Comparison of ENCODE assay signal across 14 mouse cellular contexts in the genomic region with DNA sequence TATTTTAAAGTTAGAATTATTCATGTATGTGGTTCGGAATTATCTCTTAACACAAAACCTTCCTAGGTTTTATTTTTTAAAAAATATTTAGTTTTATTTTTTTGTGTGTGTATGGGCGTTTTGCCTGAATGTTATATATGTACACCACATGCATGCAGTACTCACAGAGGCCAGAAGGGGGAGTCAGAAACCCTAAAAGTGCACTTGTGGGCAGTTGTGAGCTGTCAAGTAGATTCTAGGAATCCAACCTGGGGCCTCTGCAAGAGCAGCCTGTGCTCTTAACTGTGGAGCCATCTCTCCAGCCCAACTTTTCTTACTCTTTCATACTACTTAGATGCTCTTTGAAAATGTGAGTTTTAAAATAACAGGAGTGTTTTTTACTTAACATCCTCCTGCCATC. TPM values are rescaled to one million over a fixed set of nuclear protein-coding genes. Genes with fewer than 3 reads are reported as not detected.
DNase-seq lines count a peak whose midpoint lies in the region; ATAC-seq and TF ChIP-seq lines count a peak whose summit lies in the region.
"Had no signal": no experiment of that assay in that cellular context is flagged by ENCODE, and none has a peak within 500 bp of the region (broad histone marks: within the 10 kb centered on the region; RNA-seq: fewer than 3 reads in every experiment).

No protein-coding gene starts in this region.

- H3K9ac ChIP-seq in heart, adult 2 months (ENCODE audit: low read depth, low read length), result no peak overlapping the region
- no peak overlapping the region for H3K9ac ChIP-seq in liver, postnatal 0 days (replicated peaks)
- H3K9ac ChIP-seq: heart, embryonic 12.5 days; liver, embryonic 13.5 days; midbrain, embryonic 12.5 days had no signal

- ATAC-seq in liver, postnatal 0 days, result no peak
- ATAC-seq in frontal cortex, adult (ENCODE audit: low TSS enrichment), result no peak

- DNase-seq in heart, adult 2 months, result no peak
- DNase-seq in heart, postnatal 10 days, result no peak
- DNase-seq in lung, postnatal 10 days, result peak; percentile 32
- no peak for DNase-seq in lung, adult 2 months
- peak; percentile 63 for DNase-seq in liver, postnatal 0 days
- no peak for DNase-seq in left cerebral cortex, adult 9 months (ENCODE audit: low spot score in 2 of 2)
- DNase-seq: adrenal gland, postnatal 25 days; cerebellum, adult 9-11 months; layer of hippocampus, adult 9-11 months; liver, embryonic 13.5 days had no signal

- intact Hi-C loops in heart, adult 2 months (cut with DNase I), result no loop called here
- intact Hi-C loops in heart, postnatal 10 days (cut with DNase I), result no loop called here

- no peaks in the 10 kb centered on the region for H3K79me2 ChIP-seq in heart, adult 2 months (replicated peaks; ENCODE audit: control insufficient read depth, insufficient read depth, low read length)

- 96% methylated on average over 2 of the region's 2 CpGs for WGBS in heart, adult 2 months
- 98% methylated on average over 2 of the region's 2 CpGs for WGBS in lung, adult 2 months
- 83% methylated on average over 2 of the region's 2 CpGs for WGBS in liver, postnatal 0 days (ENCODE audit: insufficient replicate concordance)

- no peaks in the 10 kb centered on the region for H3K9me3 ChIP-seq in E14TG2a.4 (ENCODE audit: low read length)
- no peaks in the 10 kb centered on the region for H3K9me3 ChIP-seq in liver, postnatal 0 days (ENCODE audit: low read length)
- H3K9me3 ChIP-seq: heart, embryonic 12.5 days; liver, embryonic 13.5 days; midbrain, embryonic 12.5 days had no signal

- H3K4me3 ChIP-seq in heart, adult 2 months, result no peak overlapping the region
- H3K4me3 ChIP-seq in lung, adult 2 months (replicated peaks; ENCODE audit: extremely low read depth, low read depth, low read length), result no peak overlapping the region
- no peak overlapping the region for H3K4me3 ChIP-seq in E14TG2a.4 (replicated peaks; ENCODE audit: low read length)
- H3K4me3 ChIP-seq in liver, postnatal 0 days (ENCODE audit: low read depth, low read length), result no peak overlapping the region
- H3K4me3 ChIP-seq: heart, embryonic 12.5 days; liver, embryonic 13.5 days; midbrain, embryonic 12.5 days had no signal

- H3K4me1 ChIP-seq in heart, adult 2 months (ENCODE audit: control insufficient read depth, insufficient read depth, low read length), result peaks cover 23% of the 10 kb centered on the region
- peaks cover 5% of the 10 kb centered on the region; the same call in 1 of the 2 replicates for H3K4me1 ChIP-seq in lung, adult 2 months (ENCODE audit: control insufficient read depth, insufficient read depth, low read length)
- H3K4me1 ChIP-seq in E14TG2a.4 (replicated peaks; ENCODE audit: low read depth, low read length), result no peaks in the 10 kb centered on the region
- H3K4me1 ChIP-seq in liver, postnatal 0 days (ENCODE audit: insufficient read depth), result peaks cover 27% of the 10 kb centered on the region
- H3K4me1 ChIP-seq: midbrain, embryonic 12.5 days had no signal

- no peaks in the 10 kb centered on the region for H3K27me3 ChIP-seq in heart, adult 2 months (ENCODE audit: control insufficient read depth, insufficient read depth, low read length)
- H3K27me3 ChIP-seq in E14TG2a.4 (ENCODE audit: insufficient read depth, low read length), result no peaks in the 10 kb centered on the region
- no peaks in the 10 kb centered on the region for H3K27me3 ChIP-seq in liver, postnatal 0 days (ENCODE audit: insufficient read depth, low read length)
- H3K27me3 ChIP-seq: heart, embryonic 12.5 days; liver, embryonic 13.5 days; midbrain, embryonic 12.5 days had no signal

- H3K27ac ChIP-seq in heart, adult 2 months, result no peak overlapping the region
- H3K27ac ChIP-seq in liver, postnatal 0 days (ENCODE audit: low read depth), result no peak overlapping the region
- H3K27ac ChIP-seq: liver, embryonic 13.5 days; midbrain, embryonic 12.5 days had no signal

- TF ChIP-seq CTCF in heart, adult 2 months (IDR thresholded peaks at IDR 0.05), result peak; percentile 64
- TF ChIP-seq CTCF in lung, adult 2 months (IDR thresholded peaks at IDR 0.05; ENCODE audit: insufficient read depth, low read length), result no peak
- TF ChIP-seq CTCF in E14TG2a.4 (conservative IDR thresholded peaks at IDR 0.05; ENCODE audit: low read length), result peak; percentile 83
- peak; percentile 67 for TF ChIP-seq CTCF in liver, postnatal 0 days (IDR thresholded peaks at IDR 0.05; ENCODE audit: low read depth)

- H3K36me3 ChIP-seq in heart, adult 2 months (ENCODE audit: control insufficient read depth, insufficient read depth, low read length), result peaks cover 2% of the 10 kb centered on the region; the same call in 1 of the 2 replicates
- no peaks in the 10 kb centered on the region for H3K36me3 ChIP-seq in E14TG2a.4 (ENCODE audit: insufficient read depth, low read length)
- H3K36me3 ChIP-seq in liver, postnatal 0 days (replicated peaks; ENCODE audit: insufficient read depth, low read length), result no peaks in the 10 kb centered on the region
- H3K36me3 ChIP-seq: heart, embryonic 12.5 days; liver, embryonic 13.5 days; midbrain, embryonic 12.5 days had no signal

- no peak overlapping the region for H3K4me2 ChIP-seq in liver, postnatal 0 days (ENCODE audit: low read depth, low read length)
- H3K4me2 ChIP-seq: heart, embryonic 12.5 days; liver, embryonic 13.5 days; midbrain, embryonic 12.5 days had no signal

- TF ChIP-seq POLR2A in heart, adult 2 months (IDR thresholded peaks at IDR 0.05; ENCODE audit: insufficient read depth, low read depth, low read length), result no peak
- TF ChIP-seq POLR2A in lung, adult 2 months (IDR thresholded peaks at IDR 0.05; ENCODE audit: borderline replicate concordance, extremely low read depth, low read depth, low read length), result no peak

- TF ChIP-seq EP300 in heart, adult 2 months (IDR thresholded peaks at IDR 0.05; ENCODE audit: insufficient read depth, low read depth, low read length), result no peak
- TF ChIP-seq EP300 in liver, postnatal 0 days (IDR thresholded peaks at IDR 0.05; ENCODE audit: low read depth), result no peak

RNA-seq across cellular contexts. Expression of a gene that starts 57.4 kb away (rescaled TPM):
- 10 to 100 TPM; 12.9 to 17.0 TPM for total RNA-seq in heart, adult 2 months (2021)
- 6.0 and 6.6 TPM in 2 replicates for polyA plus RNA-seq in heart, adult 2 months (2012; rRNA removed)
- 10 to 100 TPM; 22.0 to 23.1 TPM for total RNA-seq in heart, postnatal 10 days (2021)
- polyA plus RNA-seq in lung, adult 2 months (2012; rRNA removed), result 23.1 and 23.8 TPM in 2 replicates
- 4.3 TPM in 2 replicates for polyA plus RNA-seq in liver, postnatal 0 days (2015; fragmentation: Nextera tagmentation; extraction: Ambion mirVana)

Comparison
In these comparisons a context has a peak if more than half of its experiments do, and no peak if none do; other contexts are left out.
1. DNase-seq: peak in lung, postnatal 10 days (single experiment) and liver, postnatal 0 days (single experiment); none in heart, adult 2 months (0 of 2), heart, postnatal 10 days (0 of 2), lung, adult 2 months (single experiment) and left cerebral cortex, adult 9 months (0 of 2).